ENCODE assay signal across 9 mouse cellular contexts in genomic region chr5:124050095-124051050, GRCm38 (mm10). TPM values are rescaled to one million over a fixed set of nuclear protein-coding genes. Genes with fewer than 3 reads are reported as not detected.
A peak's percentile ranks its signal among the peaks of the same experiment; 100 is the strongest.
DNase-seq lines count a peak whose midpoint lies in the region; ATAC-seq and TF ChIP-seq lines count a peak whose summit lies in the region.
"Had no signal": no experiment of that assay in that cellular context is flagged by ENCODE, and none has a peak within 500 bp of the region (broad histone marks: within the 10 kb centered on the region; RNA-seq: fewer than 3 reads in every experiment).

No protein-coding gene starts in this region.

- intact Hi-C loops in left cerebral cortex, adult 2 months (cut with DNase I) = no loop called here
- intact Hi-C loops in left cerebral cortex, postnatal 14 days (cut with DNase I) = no loop called here
- intact Hi-C loops in gastrocnemius, postnatal 36 days (cut with DNase I) = loop anchor here (2.0 kb wide), 1 partner anchor 22 kb away; no protein-coding TSS in a partner anchor

- no peak for TF ChIP-seq CTCF in left cerebral cortex, adult 2 months (IDR thresholded peaks at IDR 0.05)

- H3K36me3 ChIP-seq in forebrain, embryonic 11.5 days (ENCODE audit: control insufficient read depth, insufficient read depth, low read length) = no peaks in the 10 kb centered on the region
- H3K36me3 ChIP-seq in intestine, embryonic 14.5 days (ENCODE audit: control insufficient read depth, insufficient read depth, low read length) = no peaks in the 10 kb centered on the region
- no peaks in the 10 kb centered on the region for H3K36me3 ChIP-seq in stomach, embryonic 16.5 days (ENCODE audit: control insufficient read depth, insufficient read depth, low read length)

- WGBS in forebrain, embryonic 11.5 days = 67% methylated on average over 14 of the region's 14 CpGs
- WGBS in intestine, embryonic 14.5 days = 60% methylated on average over 14 of the region's 14 CpGs
- 41% methylated on average over 14 of the region's 14 CpGs for WGBS in stomach, embryonic 16.5 days

- no peak overlapping the region for H3K4me2 ChIP-seq in forebrain, embryonic 11.5 days (ENCODE audit: low read depth, low read length, severe bottlenecking)
- H3K4me2 ChIP-seq in intestine, embryonic 14.5 days (ENCODE audit: low read length) = no peak overlapping the region
- H3K4me2 ChIP-seq in stomach, embryonic 16.5 days (ENCODE audit: low read depth, low read length) = peak overlapping the region; percentile 24; the same call in 1 of the 2 replicates

- no peaks in the 10 kb centered on the region for H3K27me3 ChIP-seq in forebrain, embryonic 11.5 days (ENCODE audit: control insufficient read depth, insufficient read depth, low read length)
- H3K27me3 ChIP-seq in intestine, embryonic 14.5 days (replicated peaks; ENCODE audit: control insufficient read depth, insufficient read depth, low read length) = no peaks in the 10 kb centered on the region
- H3K27me3 ChIP-seq in stomach, embryonic 16.5 days (ENCODE audit: control insufficient read depth, insufficient read depth, low read length) = no peaks in the 10 kb centered on the region

- H3K4me3 ChIP-seq in left cerebral cortex, adult 2 months = no peak overlapping the region
- H3K4me3 ChIP-seq in forebrain, embryonic 11.5 days (ENCODE audit: low read depth, low read length) = no peak overlapping the region
- H3K4me3 ChIP-seq in intestine, embryonic 14.5 days (ENCODE audit: low read depth, low read length) = no peak overlapping the region
- no peak overlapping the region for H3K4me3 ChIP-seq in stomach, embryonic 16.5 days (replicated peaks; ENCODE audit: low read length)
- H3K4me3 ChIP-seq: myocyte had no signal

- H3K9ac ChIP-seq in forebrain, embryonic 11.5 days (ENCODE audit: low read length) = no peak overlapping the region
- H3K9ac ChIP-seq in intestine, embryonic 14.5 days (ENCODE audit: low read length) = 0 out of 2 replicates have a peak overlapping the region, but pooled peaks have one; percentile 2
- peak overlapping the region; percentile 49 for H3K9ac ChIP-seq in stomach, embryonic 16.5 days (ENCODE audit: low read length)

- no peaks in the 10 kb centered on the region for H3K9me3 ChIP-seq in forebrain, embryonic 11.5 days (ENCODE audit: control insufficient read depth, low read length)
- no peaks in the 10 kb centered on the region for H3K9me3 ChIP-seq in intestine, embryonic 14.5 days (ENCODE audit: control insufficient read depth, low read length)
- no peaks in the 10 kb centered on the region for H3K9me3 ChIP-seq in stomach, embryonic 16.5 days (replicated peaks; ENCODE audit: control insufficient read depth, low read length)

- DNase-seq in left cerebral cortex, adult 2 months (ENCODE audit: extremely low spot score in 1 of 2, low spot score in 2 of 2) = no peak
- no peak for DNase-seq in left cerebral cortex, postnatal 14 days (ENCODE audit: low spot score in 2 of 2)
- DNase-seq in forebrain, embryonic 11.5 days (ENCODE audit: low spot score) = no peak
- DNase-seq in intestine, embryonic 14.5 days (ENCODE audit: low spot score) = no peak
- peak; percentile 58 to 60 for DNase-seq in lung, postnatal 4 days
- no peak for DNase-seq in gastrocnemius, postnatal 36 days

- H3K27ac ChIP-seq in left cerebral cortex, adult 2 months = peak overlapping the region; percentile 71
- 0 out of 2 replicates have a peak overlapping the region, but pooled peaks have one; percentile 26 for H3K27ac ChIP-seq in forebrain, embryonic 11.5 days (ENCODE audit: low read depth, low read length)
- peak overlapping the region; percentile 20 for H3K27ac ChIP-seq in intestine, embryonic 14.5 days (ENCODE audit: low read depth)
- peak overlapping the region; percentile 92 for H3K27ac ChIP-seq in stomach, embryonic 16.5 days (ENCODE audit: low read length)

- ATAC-seq in forebrain, embryonic 11.5 days (replicated peaks; ENCODE audit: low FRiP score) = no peak
- ATAC-seq in intestine, embryonic 14.5 days (replicated peaks; ENCODE audit: low FRiP score, low TSS enrichment, low read depth) = no peak
- ATAC-seq in stomach, embryonic 16.5 days (ENCODE audit: insufficient read depth, low FRiP score) = no peak
- no peak for ATAC-seq in erythroid progenitor cell, adult 5-6 weeks (replicated peaks; ENCODE audit: low FRiP score, poor library complexity, severe bottlenecking)

- 0 out of 2 replicates have a peak, but pooled peaks cover 2% of the 10 kb centered on the region for H3K4me1 ChIP-seq in forebrain, embryonic 11.5 days (replicated peaks; ENCODE audit: control insufficient read depth, insufficient read depth, low read length)
- H3K4me1 ChIP-seq in intestine, embryonic 14.5 days (replicated peaks; ENCODE audit: control insufficient read depth, insufficient read depth, low read length) = peaks cover 19% of the 10 kb centered on the region
- H3K4me1 ChIP-seq in stomach, embryonic 16.5 days (ENCODE audit: control insufficient read depth, insufficient read depth, low read length) = peaks cover 34% of the 10 kb centered on the region

RNA-seq across cellular contexts. Expression of gene Vps37b, which starts 18.3 kb away (rescaled TPM):
- total RNA-seq in left cerebral cortex, adult 2 months (2021) = 10 to 100 TPM; 46.1 to 47.3 TPM
- 10 to 100 TPM; 51.4 to 58.3 TPM for total RNA-seq in left cerebral cortex, postnatal 14 days (2021)
- polyA plus RNA-seq in forebrain, embryonic 11.5 days (2014; fragmentation: Nextera tagmentation; extraction: Ambion mirVana) = 60.2 and 61.4 TPM in 2 replicates
- polyA plus RNA-seq in intestine, embryonic 14.5 days (2014; fragmentation: Nextera tagmentation; extraction: Ambion mirVana) = 26.4 and 27.7 TPM in 2 replicates
- 39.6 and 44.4 TPM in 2 replicates for polyA plus RNA-seq in stomach, embryonic 16.5 days (2015; fragmentation: Nextera tagmentation; extraction: Ambion mirVana)
- total RNA-seq in gastrocnemius, postnatal 36 days (2021) = 1 to 10 TPM; 4.7 to 4.8 TPM
- total RNA-seq in erythroid progenitor cell, adult 5-6 weeks (2015; ENCODE audit: low replicate concordance) = 15.5 TPM in 2 replicates
- total RNA-seq in erythroid progenitor cell, adult 5-6 weeks (2017; ENCODE audit: low replicate concordance) = 7.3 and 9.6 TPM in 2 replicates

RNA-seq across cellular contexts. Expression of gene Abcb9, which starts 45.2 kb away (rescaled TPM):
- 10 to 100 TPM; 55.0 to 57.3 TPM for total RNA-seq in left cerebral cortex, adult 2 months (2021)
- 10 to 100 TPM; 57.5 to 58.4 TPM for total RNA-seq in left cerebral cortex, postnatal 14 days (2021)
- polyA plus RNA-seq in forebrain, embryonic 11.5 days (2014; fragmentation: Nextera tagmentation; extraction: Ambion mirVana) = 1.6 and 1.7 TPM in 2 replicates
- 1.5 and 1.8 TPM in 2 replicates for polyA plus RNA-seq in intestine, embryonic 14.5 days (2014; fragmentation: Nextera tagmentation; extraction: Ambion mirVana)
- 3.2 and 3.7 TPM in 2 replicates for polyA plus RNA-seq in stomach, embryonic 16.5 days (2015; fragmentation: Nextera tagmentation; extraction: Ambion mirVana)
- total RNA-seq in gastrocnemius, postnatal 36 days (2021) = 1 to 10 TPM; 8.1 to 8.8 TPM
- 22.3 and 24.7 TPM in 2 replicates for total RNA-seq in erythroid progenitor cell, adult 5-6 weeks (2015; ENCODE audit: low replicate concordance)
- total RNA-seq in erythroid progenitor cell, adult 5-6 weeks (2017; ENCODE audit: low replicate concordance) = 23.8 and 25.2 TPM in 2 replicates

Comparison
In these comparisons a context has a peak if more than half of its experiments do, and no peak if none do; other contexts are left out.
1. DNase-seq: peak in lung, postnatal 4 days (2 of 2); none in left cerebral cortex, adult 2 months (0 of 2), left cerebral cortex, postnatal 14 days (0 of 2), forebrain, embryonic 11.5 days (single experiment), intestine, embryonic 14.5 days (single experiment) and gastrocnemius, postnatal 36 days (0 of 2).
2. H3K27ac ChIP-seq: peak in every context shown above with its lines; median percentile 92 in stomach, embryonic 16.5 days; 71 in left cerebral cortex, adult 2 months; 26 in forebrain, embryonic 11.5 days; 20 in intestine, embryonic 14.5 days.